Mouse (Mus musculus) myocyte (in vitro differentiated cells): ENCODE measurements around the gene Acer3. TPM values are rescaled to one million over a fixed set of nuclear protein-coding genes. Genes with fewer than 3 reads are reported as not detected.
"Not testable (repeated sequence)": the region's sequence is repeated elsewhere in the genome, so short reads cannot be mapped to it uniquely, and the experiment has no call there.

ENCODE experiments used
- H3K27me3 ChIP-seq: one replicate; pipeline ENCODE4 v1.6.1; 2011; ENCODE audit not compliant: control insufficient read depth, insufficient read depth, insufficient read length
- H3K36me3 ChIP-seq: one replicate; pipeline ENCODE4 v1.6.1; 2011; ENCODE audit not compliant: control insufficient read depth, insufficient read depth
- H3K4me2 ChIP-seq: one replicate; pipeline ENCODE4 v1.6.1; 2011; ENCODE audit warnings: low read depth, control low read depth
- H3K4me3 ChIP-seq: one replicate; pipeline ENCODE4 v1.5.1; 2011; ENCODE audit warnings: mild to moderate bottlenecking, control low read depth, moderate library complexity
- H3K79me2 ChIP-seq: one replicate; pipeline ENCODE4 v1.6.1; 2011; ENCODE audit not compliant: control insufficient read depth, insufficient read depth
- H3ac ChIP-seq: one replicate; pipeline ENCODE4 v1.6.1; 2011; ENCODE audit not compliant: control insufficient read depth, insufficient read length
- CEBPB ChIP-seq: IDR thresholded peaks from 2 replicates; pipeline ENCODE4 v1.6.1; 2011; ENCODE audit warnings: mild to moderate bottlenecking, moderate library complexity; ENCODE audit not compliant: poor library complexity, insufficient read depth, severe bottlenecking
- E2F4 ChIP-seq: IDR thresholded peaks from one replicate; pipeline ENCODE4 v1.6.1; 2011; ENCODE audit warnings: mild to moderate bottlenecking, control low read depth, moderate library complexity; ENCODE audit not compliant: insufficient read depth
- MAX ChIP-seq: IDR thresholded peaks from one replicate; pipeline ENCODE4 v1.6.1; 2011; ENCODE audit warnings: low read depth, mild to moderate bottlenecking, control low read depth
- MYOD1 ChIP-seq, 3 experiments: IDR thresholded peaks; one replicate each; pipeline ENCODE4 v1.6.1; 2011; ENCODE audit warnings: control low read depth in 2 of 3, low read depth in 2 of 3, mild to moderate bottlenecking in 2 of 3, moderate library complexity in 1 of 3; ENCODE audit not compliant: insufficient read length in 2 of 3, control insufficient read depth in 1 of 3
- MYOG ChIP-seq, 3 experiments: IDR thresholded peaks; one replicate each; pipeline ENCODE4 v1.6.1; 2011; ENCODE audit warnings: control low read depth in 2 of 3, low read depth in 2 of 3, mild to moderate bottlenecking in 2 of 3; ENCODE audit not compliant: insufficient read length in 2 of 3, control insufficient read depth in 1 of 3, insufficient read depth in 1 of 3
- POLR2A ChIP-seq: IDR thresholded peaks from one replicate; pipeline ENCODE4 v1.6.1; 2011; ENCODE audit warnings: low read depth, mild to moderate bottlenecking, control low read depth, moderate library complexity; ENCODE audit not compliant: insufficient read length
- POLR2AphosphoS2 ChIP-seq: IDR thresholded peaks from one replicate; pipeline ENCODE4 v1.6.1; 2011; ENCODE audit warnings: low read depth, control low read depth; ENCODE audit not compliant: insufficient read length
- REST ChIP-seq: IDR thresholded peaks from one replicate; pipeline ENCODE4 v1.6.1; 2011; ENCODE audit warnings: mild to moderate bottlenecking, control low read depth, moderate library complexity; ENCODE audit not compliant: insufficient read depth, insufficient read length
- SRF ChIP-seq: IDR thresholded peaks from one replicate; pipeline ENCODE4 v1.6.1; 2011; ENCODE audit warnings: low read depth; ENCODE audit not compliant: control insufficient read depth, insufficient read length
- TCF12 ChIP-seq: IDR thresholded peaks from one replicate; pipeline ENCODE4 v1.6.1; 2011; ENCODE audit warnings: mild to moderate bottlenecking, control low read depth; ENCODE audit not compliant: poor library complexity, insufficient read depth, severe bottlenecking
- TCF3 ChIP-seq: IDR thresholded peaks from one replicate; pipeline ENCODE4 v1.6.1; 2011; ENCODE audit warnings: low read depth, control low read depth; ENCODE audit not compliant: insufficient read length
- USF1 ChIP-seq: IDR thresholded peaks from one replicate; pipeline ENCODE4 v1.6.1; 2011; ENCODE audit warnings: low read depth, mild to moderate bottlenecking, control low read depth, moderate library complexity
- polyA plus RNA-seq: library from polyadenylated mRNA; unstranded; fragments of >200 nt; fragmentation: generic; extraction: Trizol; gene quantifications from one replicate; pipeline ENCODE4 v1.2.1, GENCODE M21; 2012; ENCODE audit warnings: missing spikeins

The Acer3 gene
- polyA plus RNA-seq, 1 experiment: 9.1 TPM

GRCm38 (mm10) chr7:98292901-98293300, 28.1 kb downstream of the Acer3 start:
- H3K4me3 ChIP-seq: no peak overlapping the region
- no peaks in the 10 kb centered on the region for H3K36me3 ChIP-seq
- no peak overlapping the region for H3K4me2 ChIP-seq
- TF ChIP-seq MAX (no peak), MYOG (IDR thresholded peaks at IDR 0.05; ENCODE audit: control insufficient read depth in 1 of 3, insufficient read depth in 1 of 3, insufficient read length in 2 of 3, low read depth in 2 of 3) (no peak), REST (no peak), USF1 (no peak), CEBPB (no peak), E2F4 (no peak), SRF (no peak), MYOD1 (IDR thresholded peaks at IDR 0.05; ENCODE audit: control insufficient read depth in 1 of 3, insufficient read length in 2 of 3, low read depth in 2 of 3) (no peak), TCF12 (no peak), POLR2AphosphoS2 (no peak), POLR2A (no peak), TCF3 (no peak)
- H3K79me2 ChIP-seq: no peaks in the 10 kb centered on the region
- H3K27me3 ChIP-seq: no peaks in the 10 kb centered on the region
- no peak overlapping the region for H3ac ChIP-seq

GRCm38 (mm10) chr7:98289585-98289984, 31.4 kb downstream of the Acer3 start:
- H3K27me3 ChIP-seq: no peaks in the 10 kb centered on the region
- no peak overlapping the region for H3K4me3 ChIP-seq
- H3ac ChIP-seq: no peak overlapping the region
- no peak for TF ChIP-seq TCF12
- TF ChIP-seq POLR2AphosphoS2: no peak
- no peak for TF ChIP-seq REST
- TF ChIP-seq CEBPB: no peak
- no peak for TF ChIP-seq E2F4
- TF ChIP-seq MAX: no peak
- TF ChIP-seq SRF: no peak
- no peak for TF ChIP-seq USF1
- TF ChIP-seq MYOG (IDR thresholded peaks at IDR 0.05; ENCODE audit: control insufficient read depth in 1 of 3, insufficient read depth in 1 of 3, insufficient read length in 2 of 3, low read depth in 2 of 3): no peak
- no peak for TF ChIP-seq MYOD1 (IDR thresholded peaks at IDR 0.05; ENCODE audit: control insufficient read depth in 1 of 3, insufficient read length in 2 of 3, low read depth in 2 of 3)
- no peak for TF ChIP-seq POLR2A
- TF ChIP-seq TCF3: no peak
- no peaks in the 10 kb centered on the region for H3K79me2 ChIP-seq
- no peaks in the 10 kb centered on the region for H3K36me3 ChIP-seq
- no peak overlapping the region for H3K4me2 ChIP-seq

DNA sequence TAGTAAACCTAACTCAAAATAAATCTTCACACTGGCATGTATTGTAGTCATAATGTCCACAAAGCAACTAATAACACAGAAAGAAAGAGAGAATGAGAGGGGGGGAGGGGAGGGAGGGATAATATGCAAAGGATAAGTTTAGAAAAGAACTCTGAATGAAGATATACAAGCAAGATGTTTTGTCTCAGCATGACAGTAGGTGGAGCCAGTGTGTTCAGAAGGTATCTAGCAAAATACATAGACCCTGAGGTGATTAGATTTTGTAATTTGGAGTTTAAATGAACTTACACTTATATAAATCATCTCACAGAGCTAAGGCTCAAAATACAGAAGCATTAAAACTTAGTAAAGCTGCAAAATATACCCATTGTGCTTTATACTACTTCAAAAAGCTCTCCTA, 44.7 kb downstream of the Acer3 start:
- Histone ChIP-seq H3ac (no peak overlapping the region), H3K79me2 (no peaks in the 10 kb centered on the region), H3K4me3 (no peak overlapping the region), H3K36me3 (no peaks in the 10 kb centered on the region), H3K4me2 (no peak overlapping the region), H3K27me3 (no peaks in the 10 kb centered on the region)
- TF ChIP-seq POLR2A (no peak), SRF (no peak), USF1 (no peak)

GRCm38 (mm10) chr7:98268166-98268565, 52.8 kb downstream of the Acer3 start:
- H3K4me3 ChIP-seq, H3K36me3 ChIP-seq, H3K79me2 ChIP-seq, H3K4me2 ChIP-seq, H3K27me3 ChIP-seq, H3ac ChIP-seq: not testable (repeated sequence)

DNA sequence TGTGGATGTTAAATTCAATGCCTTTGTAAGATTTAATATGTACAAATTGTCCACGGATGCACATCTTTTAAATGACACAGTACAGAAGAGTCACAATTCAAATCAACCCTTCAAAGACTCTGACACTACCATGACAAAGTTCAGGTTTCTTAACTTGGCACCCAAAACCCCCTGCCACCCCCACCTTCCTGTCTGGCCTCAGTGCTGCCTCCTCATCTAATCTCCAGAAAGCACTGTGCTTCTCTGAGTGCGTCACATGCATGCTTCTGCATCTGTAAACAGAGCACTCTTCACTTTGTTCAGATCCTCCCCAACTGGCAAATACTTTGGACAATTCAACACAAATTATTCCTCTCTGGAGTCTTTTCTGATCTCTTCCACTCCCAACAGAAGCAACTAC, 68.5 kb downstream of the Acer3 start:
- no peak overlapping the region for H3K4me2 ChIP-seq
- H3ac ChIP-seq: no peak overlapping the region
- H3K27me3 ChIP-seq: no peaks in the 10 kb centered on the region
- no peaks in the 10 kb centered on the region for H3K36me3 ChIP-seq
- H3K4me3 ChIP-seq: no peak overlapping the region
- no peaks in the 10 kb centered on the region for H3K79me2 ChIP-seq
- TF ChIP-seq USF1: no peak
- no peak for TF ChIP-seq POLR2A
- TF ChIP-seq CEBPB: no peak
- no peak for TF ChIP-seq MYOD1 (IDR thresholded peaks at IDR 0.05; ENCODE audit: control insufficient read depth in 1 of 3, insufficient read length in 2 of 3, low read depth in 2 of 3)
- TF ChIP-seq MAX: no peak
- TF ChIP-seq POLR2AphosphoS2: no peak
- TF ChIP-seq TCF3: no peak
- TF ChIP-seq REST: no peak
- no peak for TF ChIP-seq SRF
- no peak for TF ChIP-seq MYOG (IDR thresholded peaks at IDR 0.05; ENCODE audit: control insufficient read depth in 1 of 3, insufficient read depth in 1 of 3, insufficient read length in 2 of 3, low read depth in 2 of 3)
